Mouse (Mus musculus): ENCODE results near the gene Mogat2. TPM values are rescaled to one million over a fixed set of nuclear protein-coding genes. Genes with fewer than 3 reads are reported as not detected.

Mogat2 gene
- polyA plus RNA-seq, 1 experiment, result not detected

GRCm38 (mm10) chr7:99268951-99269945, 30.8 kb upstream of the Mogat2 start:
- Histone ChIP-seq H3K4me3 (replicated peaks; ENCODE audit: insufficient read depth, low read depth, low read length) (peak overlapping the region; percentile 75), H3K27me3 (ENCODE audit: control insufficient read depth, insufficient read depth, low read length) (no peaks in the 10 kb centered on the region), H3K27ac (ENCODE audit: insufficient read depth, low read length) (no peak overlapping the region), H3K4me1 (ENCODE audit: control insufficient read depth, insufficient read depth, low read length) (peaks cover 13% of the 10 kb centered on the region)
- DNase-seq, result peak; percentile 18 to 35
- TF ChIP-seq CTCF (IDR thresholded peaks at IDR 0.05; ENCODE audit: borderline replicate concordance, insufficient read depth, low read depth, low read length), result no peak
- no peak for TF ChIP-seq POLR2A (IDR thresholded peaks at IDR 0.05; ENCODE audit: borderline replicate concordance, insufficient read depth, low read length)
- WGBS, result 7% methylated on average over 42 of the region's 42 CpGs

DNA sequence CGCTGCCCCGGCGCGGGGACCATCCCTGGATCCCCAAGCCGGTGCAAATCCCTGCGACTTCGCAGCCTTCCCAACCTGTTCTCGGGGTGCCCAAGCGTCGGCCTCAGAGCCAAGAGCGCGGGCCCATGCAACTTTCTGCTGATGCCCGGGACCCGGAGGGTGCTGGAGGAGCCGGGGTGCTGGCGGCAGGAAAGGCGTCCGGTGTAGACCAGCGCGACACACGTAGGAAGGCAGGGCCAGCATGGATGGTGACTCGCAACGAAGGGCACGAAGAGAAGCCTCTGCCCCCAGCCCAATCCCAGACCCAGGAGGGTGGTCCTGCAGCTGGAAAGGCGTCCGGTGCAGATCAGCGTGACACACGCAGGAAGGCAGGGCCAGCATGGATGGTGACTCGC, 30.1 kb upstream of the Mogat2 start:
- H3K4me1 ChIP-seq (ENCODE audit: control insufficient read depth, insufficient read depth, low read length), result peaks cover 13% of the 10 kb centered on the region
- no peaks in the 10 kb centered on the region for H3K27me3 ChIP-seq (ENCODE audit: control insufficient read depth, insufficient read depth, low read length)
- H3K27ac ChIP-seq (ENCODE audit: insufficient read depth, low read length), result 0 out of 2 replicates have a peak overlapping the region, but pooled peaks have one; percentile 13
- DNase-seq, result no peak
- no peak for TF ChIP-seq CTCF (IDR thresholded peaks at IDR 0.05; ENCODE audit: borderline replicate concordance, insufficient read depth, low read depth, low read length)
- TF ChIP-seq POLR2A (IDR thresholded peaks at IDR 0.05; ENCODE audit: borderline replicate concordance, insufficient read depth, low read length), result no peak
- H3K4me3 ChIP-seq (replicated peaks; ENCODE audit: insufficient read depth, low read depth, low read length), result peak overlapping the region; percentile 75
- under 1% methylated on average over 29 of the region's 29 CpGs for WGBS

DNA sequence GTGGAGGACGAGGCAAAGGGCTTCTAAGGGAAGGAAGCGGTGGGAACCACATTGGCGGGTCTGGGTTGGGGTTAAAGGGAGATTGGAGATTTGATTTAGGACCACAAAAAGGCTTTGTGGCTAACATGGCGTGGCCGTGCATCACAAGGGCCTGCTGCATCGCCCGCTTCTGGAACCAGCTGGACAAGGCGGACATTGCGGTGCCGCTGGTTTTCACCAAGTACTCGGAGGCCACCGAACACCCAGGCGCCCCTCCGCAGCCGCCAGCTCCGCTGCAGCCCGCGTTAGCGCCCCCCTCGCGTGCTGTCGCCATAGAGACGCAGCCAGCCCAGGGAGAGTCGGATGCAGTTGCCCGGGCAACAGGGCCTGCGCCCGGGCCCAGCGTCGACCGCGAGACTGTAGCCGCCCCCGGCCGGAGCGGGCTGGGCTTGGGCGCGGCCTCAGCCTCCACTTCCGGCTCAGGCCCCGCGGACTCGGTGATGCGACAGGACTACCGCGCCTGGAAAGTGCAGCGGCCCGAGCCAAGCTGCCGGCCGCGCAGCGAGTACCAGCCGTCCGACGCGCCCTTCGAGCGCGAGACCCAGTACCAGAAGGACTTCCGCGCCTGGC, 29.6 kb upstream of the Mogat2 start:
- peak overlapping the region; percentile 80 for H3K27ac ChIP-seq (ENCODE audit: insufficient read depth, low read length)
- peak; percentile 80 to 82 for DNase-seq
- peaks cover 13% of the 10 kb centered on the region for H3K4me1 ChIP-seq (ENCODE audit: control insufficient read depth, insufficient read depth, low read length)
- peak overlapping the region; percentile 75 for H3K4me3 ChIP-seq (replicated peaks; ENCODE audit: insufficient read depth, low read depth, low read length)
- no peaks in the 10 kb centered on the region for H3K27me3 ChIP-seq (ENCODE audit: control insufficient read depth, insufficient read depth, low read length)
- under 1% methylated on average over 59 of the region's 59 CpGs for WGBS
- TF ChIP-seq POLR2A (IDR thresholded peaks at IDR 0.05; ENCODE audit: borderline replicate concordance, insufficient read depth, low read length) (0 out of 2 replicates have a peak, but pooled peaks have one; percentile 34), CTCF (IDR thresholded peaks at IDR 0.05; ENCODE audit: borderline replicate concordance, insufficient read depth, low read depth, low read length) (no peak)

DNA sequence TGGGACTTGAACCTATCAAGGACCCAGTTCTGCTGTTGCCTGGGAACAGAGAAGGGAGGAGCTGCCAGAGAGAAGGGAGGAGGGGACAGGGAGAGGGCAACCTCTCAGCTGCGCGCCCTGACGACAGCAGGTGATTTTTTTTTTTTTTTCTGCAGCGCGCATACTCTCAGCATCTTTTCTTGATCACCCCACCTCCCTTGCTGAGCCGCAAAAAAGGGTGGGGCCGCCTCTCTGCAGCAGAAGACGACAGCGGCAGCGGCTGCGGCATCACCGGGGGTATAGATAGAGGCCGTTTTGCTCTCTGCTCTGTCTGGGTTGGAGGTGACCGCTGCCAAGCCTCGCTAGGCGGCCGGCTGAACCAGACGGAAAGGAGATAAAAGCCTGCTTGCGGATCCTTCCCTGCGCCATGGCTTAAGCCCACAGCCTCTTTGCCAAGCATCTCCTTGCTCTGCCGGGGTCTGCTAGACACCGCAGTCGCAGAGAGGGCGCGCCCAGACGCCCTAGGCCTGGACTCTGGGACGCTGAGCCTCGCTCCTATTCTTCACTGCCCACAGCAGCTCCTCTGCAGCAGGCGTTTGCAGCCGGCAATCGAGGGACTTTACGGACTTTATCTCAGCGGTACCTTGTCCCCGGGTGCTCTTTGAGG, 29.0 kb upstream of the Mogat2 start, which contains the start of gene Map6:
Gene Map6 (plus strand): TSS at position 197 of the 646 bp plus-strand sequence.
- Histone ChIP-seq H3K27me3 (ENCODE audit: control insufficient read depth, insufficient read depth, low read length) (no peaks in the 10 kb centered on the region), H3K4me3 (replicated peaks; ENCODE audit: insufficient read depth, low read depth, low read length) (peak within 1 kb of the TSS; percentile 75), H3K27ac (ENCODE audit: insufficient read depth, low read length) (peak within 1 kb of the TSS; percentile 80), H3K4me1 (ENCODE audit: control insufficient read depth, insufficient read depth, low read length) (peaks cover 13% of the 10 kb centered on the region)
- DNase-seq, result peak; percentile 83 to 87
- WGBS, result under 1% methylated on average over 34 of the region's 34 CpGs
- TF ChIP-seq CTCF (IDR thresholded peaks at IDR 0.05; ENCODE audit: borderline replicate concordance, insufficient read depth, low read depth, low read length), result no peak
- peak; percentile 54; the same call in 1 of the 2 replicates for TF ChIP-seq POLR2A (IDR thresholded peaks at IDR 0.05; ENCODE audit: borderline replicate concordance, insufficient read depth, low read length)

DNA sequence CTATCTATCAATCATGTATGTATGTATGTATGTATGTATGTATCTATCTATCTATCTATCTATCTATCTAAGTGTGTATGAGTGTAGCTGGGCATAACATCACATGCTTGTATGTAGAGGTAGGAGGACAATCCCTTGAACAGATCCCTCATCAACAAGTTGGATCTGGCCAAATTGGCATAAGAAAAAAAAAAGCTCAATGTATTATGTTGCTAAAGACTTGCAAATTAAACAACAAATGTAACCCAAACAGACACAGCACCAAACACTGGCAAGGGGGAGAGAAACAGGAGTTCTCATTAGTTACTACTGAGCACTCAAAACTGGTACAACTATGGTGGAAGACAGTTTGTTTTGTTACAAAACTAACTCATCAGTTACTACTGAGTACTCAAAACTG, 26.2 kb upstream of the Mogat2 start:
- no peak overlapping the region for H3K27ac ChIP-seq (ENCODE audit: insufficient read depth, low read length)
- H3K27me3 ChIP-seq (ENCODE audit: control insufficient read depth, insufficient read depth, low read length), result no peaks in the 10 kb centered on the region
- no peak for DNase-seq
- TF ChIP-seq POLR2A (IDR thresholded peaks at IDR 0.05; ENCODE audit: borderline replicate concordance, insufficient read depth, low read length) (no peak), CTCF (IDR thresholded peaks at IDR 0.05; ENCODE audit: borderline replicate concordance, insufficient read depth, low read depth, low read length) (no peak)
- H3K4me3 ChIP-seq (replicated peaks; ENCODE audit: insufficient read depth, low read depth, low read length), result no peak overlapping the region
- no peaks in the 10 kb centered on the region; the same call in 1 of the 2 replicates for H3K4me1 ChIP-seq (ENCODE audit: control insufficient read depth, insufficient read depth, low read length)

GRCm38 (mm10) chr7:99263509-99263908, 25.1 kb upstream of the Mogat2 start:
- DNase-seq, result no peak
- no peak overlapping the region for H3K27ac ChIP-seq (ENCODE audit: insufficient read depth, low read length)
- TF ChIP-seq CTCF (IDR thresholded peaks at IDR 0.05; ENCODE audit: borderline replicate concordance, insufficient read depth, low read depth, low read length) (no peak), POLR2A (IDR thresholded peaks at IDR 0.05; ENCODE audit: borderline replicate concordance, insufficient read depth, low read length) (no peak)
- no peaks in the 10 kb centered on the region for H3K27me3 ChIP-seq (ENCODE audit: control insufficient read depth, insufficient read depth, low read length)
- 83% methylated on average over 4 of the region's 4 CpGs for whole genome bisulfite sequencing
- H3K4me3 ChIP-seq (replicated peaks; ENCODE audit: insufficient read depth, low read depth, low read length), result no peak overlapping the region
- no peaks in the 10 kb centered on the region for H3K4me1 ChIP-seq (ENCODE audit: control insufficient read depth, insufficient read depth, low read length)

- WGBS, result 71% methylated on average over 3 of the region's 3 CpGs
- no peak for DNase-seq
- no peaks in the 10 kb centered on the region for H3K4me1 ChIP-seq (ENCODE audit: control insufficient read depth, insufficient read depth, low read length)
- TF ChIP-seq CTCF (IDR thresholded peaks at IDR 0.05; ENCODE audit: borderline replicate concordance, insufficient read depth, low read depth, low read length) (no peak), POLR2A (IDR thresholded peaks at IDR 0.05; ENCODE audit: borderline replicate concordance, insufficient read depth, low read length) (no peak)
- no peak overlapping the region for H3K27ac ChIP-seq (ENCODE audit: insufficient read depth, low read length)
- no peak overlapping the region for H3K4me3 ChIP-seq (replicated peaks; ENCODE audit: insufficient read depth, low read depth, low read length)
- H3K27me3 ChIP-seq (ENCODE audit: control insufficient read depth, insufficient read depth, low read length), result no peaks in the 10 kb centered on the region
These were observed 23.5 kb upstream of the Mogat2 start for GRCm38 (mm10) chr7:99261900-99262299.
